Mouse (Mus musculus) liver, embryonic 15.5 days (tissue): ENCODE data around the gene Ttll9. TPM values are rescaled to one million over a fixed set of nuclear protein-coding genes. Genes with fewer than 3 reads are reported as not detected.

Experiments used
- ATAC-seq: fragments of 200-750 bp; cut with Nextera tagmentation; 2 replicates; pipeline ENCODE4 v1.8.0; 2017; ENCODE audit warnings: moderate number of reproducible peaks, mild to moderate bottlenecking, moderate library complexity; ENCODE audit not compliant: insufficient read depth
- H3K27ac ChIP-seq: fragments of 300-500 bp; sonication (generic); replicated peaks from 2 replicates; pipeline ENCODE4 v1.5.1; 2015; ENCODE audit warnings: mild to moderate bottlenecking, inconsistent platforms
- H3K27me3 ChIP-seq: fragments of 300-500 bp; sonication (generic); 2 replicates; pipeline ENCODE4 v1.6.1; 2015; ENCODE audit warnings: mild to moderate bottlenecking, inconsistent platforms
- H3K36me3 ChIP-seq: fragments of 300-500 bp; sonication (generic); replicated peaks from 2 replicates; pipeline ENCODE4 v1.6.1; 2015; ENCODE audit warnings: moderate library complexity, mild to moderate bottlenecking, inconsistent platforms
- H3K4me1 ChIP-seq: fragments of 300-500 bp; sonication (generic); replicated peaks from 2 replicates; pipeline ENCODE4 v1.6.1; 2015; ENCODE audit warnings: inconsistent platforms
- H3K4me2 ChIP-seq: fragments of 300-500 bp; sonication (generic); 2 replicates; pipeline ENCODE4 v1.6.1; 2015; ENCODE audit warnings: moderate library complexity, mild to moderate bottlenecking, inconsistent platforms
- H3K4me3 ChIP-seq: fragments of 300-500 bp; sonication (generic); replicated peaks from 2 replicates; pipeline ENCODE4 v1.5.1; 2015; ENCODE audit warnings: mild to moderate bottlenecking, inconsistent platforms
- H3K9ac ChIP-seq: fragments of 300-500 bp; sonication (generic); 2 replicates; pipeline ENCODE4 v1.6.1; 2015; ENCODE audit warnings: moderate library complexity, mild to moderate bottlenecking, inconsistent platforms
- H3K9me3 ChIP-seq: fragments of 300-500 bp; sonication (generic); replicated peaks from 2 replicates; pipeline ENCODE4 v1.6.1; 2016; ENCODE audit warnings: inconsistent platforms
- WGBS: fragments of 180-500 bp; shearing (Covaris S2); methylation state at CpG from one replicate; pipeline ENCODE4 v1.1.7; 2015; ENCODE audit warnings: mixed read lengths; ENCODE audit not compliant: insufficient replicate concordance; 5-methylcytosine and 5-hydroxymethylcytosine counted together
- polyA plus RNA-seq: library from polyadenylated mRNA; unstranded; fragments of >200 nt; fragmentation: Nextera tagmentation; extraction: Ambion mirVana; gene quantifications from 2 replicates; pipeline ENCODE4 v1.2.1, GENCODE M21; 2015

The Ttll9 gene
- polyA plus RNA-seq, 1 experiment from 2014 or later, result 0.12 TPM

DNA sequence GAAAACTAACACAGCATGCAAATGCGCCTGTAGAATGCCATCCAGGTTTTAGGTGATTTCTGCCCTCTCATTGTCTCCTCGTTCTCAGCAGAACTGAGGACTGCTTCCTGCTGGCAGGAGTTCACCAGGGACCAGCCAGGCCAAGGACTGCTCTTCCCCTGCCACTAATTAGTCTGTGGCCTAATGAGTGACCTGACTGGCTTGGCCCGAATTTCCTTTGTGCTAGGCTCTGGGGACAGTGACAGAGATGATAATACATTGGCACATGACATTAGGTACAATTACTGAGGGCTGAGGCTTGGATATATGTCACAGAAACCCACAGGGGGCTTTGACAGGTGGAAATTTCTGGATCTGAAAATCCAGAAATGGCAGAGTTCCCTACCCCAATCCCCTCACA lies 14.7 kb downstream of the Ttll9 start:
- ATAC-seq, result no peak
- H3K9ac ChIP-seq, result no peak overlapping the region
- H3K4me2 ChIP-seq, result no peak overlapping the region
- 38% methylated on average over 3 of the region's 3 CpGs for WGBS
- no peaks in the 10 kb centered on the region for H3K4me1 ChIP-seq
- H3K27me3 ChIP-seq, result no peaks in the 10 kb centered on the region
- H3K4me3 ChIP-seq, result no peak overlapping the region
- H3K27ac ChIP-seq, result no peak overlapping the region
- no peaks in the 10 kb centered on the region for H3K9me3 ChIP-seq
- H3K36me3 ChIP-seq, result no peaks in the 10 kb centered on the region

- Histone ChIP-seq H3K9me3 (no peaks in the 10 kb centered on the region), H3K27ac (no peak overlapping the region), H3K4me3 (no peak overlapping the region), H3K9ac (no peak overlapping the region), H3K36me3 (no peaks in the 10 kb centered on the region), H3K4me2 (no peak overlapping the region), H3K27me3 (no peaks in the 10 kb centered on the region), H3K4me1 (no peaks in the 10 kb centered on the region; the same call in 1 of the 2 replicates)
- ATAC-seq, result no peak
- 42% methylated on average over 1 of the region's 1 CpGs for WGBS
These were observed 23.3 kb downstream of the Ttll9 start for GRCm38 (mm10) chr2:152985582-152985981.

DNA sequence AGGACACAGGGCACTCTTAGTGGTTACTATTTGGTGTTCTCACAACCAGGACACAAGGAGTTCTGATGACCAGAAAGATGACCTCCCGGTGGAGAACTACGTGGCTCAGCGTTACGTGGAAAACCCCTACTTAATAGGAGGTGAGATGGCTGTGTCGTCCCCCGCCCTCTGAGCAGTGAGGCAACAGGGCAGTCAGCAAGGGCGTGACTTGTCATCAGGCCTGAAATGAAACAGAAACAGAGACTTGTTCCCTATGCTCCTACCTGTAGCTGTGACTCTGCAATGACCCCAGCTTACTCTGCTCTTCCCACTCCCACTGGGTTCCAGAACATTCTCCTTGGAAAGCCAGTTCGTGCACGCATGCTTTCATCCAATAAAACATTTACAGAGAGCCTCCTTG lies 29.2 kb downstream of the Ttll9 start:
- no peak overlapping the region for H3K4me2 ChIP-seq
- no peaks in the 10 kb centered on the region for H3K27me3 ChIP-seq
- H3K9ac ChIP-seq, result no peak overlapping the region
- no peaks in the 10 kb centered on the region for H3K9me3 ChIP-seq
- no peak overlapping the region for H3K4me3 ChIP-seq
- WGBS, result 73% methylated on average over 9 of the region's 9 CpGs
- no peak overlapping the region for H3K27ac ChIP-seq
- no peaks in the 10 kb centered on the region; the same call in 1 of the 2 replicates for H3K4me1 ChIP-seq
- ATAC-seq, result no peak
- no peaks in the 10 kb centered on the region for H3K36me3 ChIP-seq

DNA sequence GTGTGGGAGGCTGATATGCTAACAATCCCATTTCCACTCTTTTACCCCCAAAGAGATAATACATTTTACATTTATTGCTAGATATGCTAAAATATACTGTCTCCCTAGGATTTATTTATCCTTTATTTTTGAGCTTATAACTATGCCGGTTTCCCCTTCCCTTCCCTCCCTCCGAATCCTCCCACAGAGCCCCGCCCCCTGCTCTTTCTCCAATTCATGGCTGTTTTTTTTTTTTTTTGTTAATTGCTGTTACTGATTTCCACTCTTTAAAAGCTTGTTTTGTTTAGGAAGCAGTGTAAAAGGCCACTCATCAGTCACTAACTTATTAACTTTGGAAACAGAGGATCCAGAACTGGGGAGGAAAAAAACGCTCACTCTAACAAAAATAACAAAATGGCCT lies 34.8 kb downstream of the Ttll9 start:
- no peak overlapping the region for H3K4me2 ChIP-seq
- H3K36me3 ChIP-seq, result no peaks in the 10 kb centered on the region
- ATAC-seq, result no peak
- H3K9ac ChIP-seq, result no peak overlapping the region
- H3K4me3 ChIP-seq, result no peak overlapping the region
- H3K27ac ChIP-seq, result no peak overlapping the region
- H3K9me3 ChIP-seq, result no peaks in the 10 kb centered on the region
- 49% methylated on average over 4 of the region's 4 CpGs for WGBS
- H3K4me1 ChIP-seq, result no peaks in the 10 kb centered on the region
- H3K27me3 ChIP-seq, result no peaks in the 10 kb centered on the region

- H3K27ac ChIP-seq, result no peak overlapping the region
- H3K4me3 ChIP-seq, result no peak overlapping the region
- no peak for ATAC-seq
- H3K9ac ChIP-seq, result no peak overlapping the region
- H3K4me1 ChIP-seq, result no peaks in the 10 kb centered on the region
- H3K27me3 ChIP-seq, result no peaks in the 10 kb centered on the region
- H3K36me3 ChIP-seq, result 0 out of 2 replicates have a peak, but pooled peaks cover 7% of the 10 kb centered on the region
- H3K9me3 ChIP-seq, result no peaks in the 10 kb centered on the region
- no peak overlapping the region; the same call in 1 of the 2 replicates for H3K4me2 ChIP-seq
- WGBS, result 29% methylated on average over 15 of the region's 15 CpGs
These were observed 40.4 kb downstream of the Ttll9 start for GRCm38 (mm10) chr2:153002492-153003248.

- Histone ChIP-seq H3K27me3 (no peaks in the 10 kb centered on the region), H3K36me3 (peaks cover 18% of the 10 kb centered on the region), H3K4me2 (no peak overlapping the region), H3K4me1 (no peaks in the 10 kb centered on the region), H3K4me3 (no peak overlapping the region), H3K9ac (no peak overlapping the region), H3K9me3 (no peaks in the 10 kb centered on the region), H3K27ac (no peak overlapping the region)
- WGBS, result 19% methylated on average over 13 of the region's 13 CpGs
- no peak for ATAC-seq
These were observed 41.5 kb downstream of the Ttll9 start for GRCm38 (mm10) chr2:153003681-153004338.

GRCm38 (mm10) chr2:153005981-153006380 lies 43.7 kb downstream of the Ttll9 start:
- Histone ChIP-seq H3K27ac (no peak overlapping the region), H3K9me3 (no peaks in the 10 kb centered on the region), H3K36me3 (peaks cover 40% of the 10 kb centered on the region), H3K27me3 (no peaks in the 10 kb centered on the region), H3K9ac (no peak overlapping the region), H3K4me1 (no peaks in the 10 kb centered on the region), H3K4me3 (no peak overlapping the region), H3K4me2 (no peak overlapping the region)
- no peak for ATAC-seq
- 70% methylated on average over 3 of the region's 3 CpGs for WGBS

DNA sequence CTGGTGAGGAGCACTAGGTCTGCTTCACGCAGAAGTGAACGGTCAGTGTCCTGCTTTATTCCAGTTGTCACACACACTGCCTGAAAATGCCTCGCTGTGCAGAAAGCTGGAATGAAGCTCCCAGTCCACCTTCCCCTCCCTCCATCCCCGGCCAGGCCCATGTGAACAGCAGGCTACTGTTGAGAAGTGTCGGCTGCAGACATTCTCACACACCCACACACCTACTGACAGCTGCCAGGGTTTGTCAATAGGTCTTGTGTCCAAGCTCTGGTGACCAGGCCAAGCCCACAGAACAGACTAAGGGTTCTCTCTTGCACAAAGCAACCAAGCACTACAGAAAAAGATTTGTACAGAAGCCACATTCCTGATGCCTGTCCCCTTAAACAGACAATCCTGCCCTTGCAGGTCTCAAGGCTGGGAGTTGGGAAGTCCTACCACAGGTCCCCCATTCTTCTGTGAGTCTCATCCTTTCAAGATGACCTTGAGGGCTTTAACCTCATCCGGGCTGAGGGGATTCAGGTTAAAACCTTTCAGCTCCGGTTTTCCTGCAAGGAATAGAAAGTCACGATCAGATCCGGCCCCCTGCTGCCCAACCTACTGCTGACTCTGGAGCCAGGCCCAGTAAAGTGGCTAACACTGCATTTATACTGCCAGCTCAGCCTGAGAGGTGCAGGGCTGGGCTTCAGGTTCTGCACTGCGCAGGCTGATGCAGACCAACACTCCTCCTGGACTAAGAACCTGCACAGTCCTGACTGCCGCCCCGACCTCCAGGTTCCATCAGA lies 47.1 kb downstream of the Ttll9 start:
- H3K4me1 ChIP-seq, result peaks cover 7% of the 10 kb centered on the region
- ATAC-seq, result no peak
- H3K9ac ChIP-seq, result no peak overlapping the region
- no peak overlapping the region for H3K27ac ChIP-seq
- WGBS, result 71% methylated on average over 12 of the region's 12 CpGs
- no peaks in the 10 kb centered on the region for H3K9me3 ChIP-seq
- H3K27me3 ChIP-seq, result no peaks in the 10 kb centered on the region
- H3K4me3 ChIP-seq, result no peak overlapping the region
- peaks cover 64% of the 10 kb centered on the region for H3K36me3 ChIP-seq
- no peak overlapping the region for H3K4me2 ChIP-seq

- Histone ChIP-seq H3K4me3 (peak overlapping the region; percentile 83), H3K27me3 (peaks cover 15% of the 10 kb centered on the region), H3K27ac (no peak overlapping the region), H3K36me3 (peaks cover 45% of the 10 kb centered on the region), H3K4me2 (peak overlapping the region; percentile 91), H3K9me3 (no peaks in the 10 kb centered on the region), H3K4me1 (peaks cover 13% of the 10 kb centered on the region), H3K9ac (peak overlapping the region; percentile 72; the same call in 1 of the 2 replicates)
- WGBS, result 76% methylated on average over 11 of the region's 11 CpGs
- no peak for ATAC-seq
These were observed 51.6 kb downstream of the Ttll9 start for GRCm38 (mm10) chr2:153013724-153014515.

- no peaks in the 10 kb centered on the region for H3K9me3 ChIP-seq
- ATAC-seq, result peak; percentile 91
- H3K27me3 ChIP-seq, result peaks cover 21% of the 10 kb centered on the region
- peak within 1 kb of the TSS; percentile 91 for H3K4me2 ChIP-seq
- H3K27ac ChIP-seq, result no peak within 1 kb of the TSS
- peak within 1 kb of the TSS; percentile 83 for H3K4me3 ChIP-seq
- peaks cover 35% of the 10 kb centered on the region for H3K36me3 ChIP-seq
- peak within 1 kb of the TSS; percentile 72 for H3K9ac ChIP-seq
- under 1% methylated on average over 54 of the region's 54 CpGs for WGBS
- H3K4me1 ChIP-seq, result peaks cover 13% of the 10 kb centered on the region
These were observed 52.7 kb downstream of the Ttll9 start, which contains the start of gene Pdrg1 for GRCm38 (mm10) chr2:153014758-153015593. Pdrg1 (minus strand) TSS chr2:153015427.
